Mouse (Mus musculus) spleen, adult 18-20 months (tissue): ENCODE measurements at regions not wholly inside any gene's neighbourhood (a gene's known extent, or its start where the extent isn't known, plus 50 kb on each side); places are given as distances from the start of the nearest gene placed in this dataset.

Experiments
- DNase-seq, 2 experiments: peaks; one replicate each; pipeline ENCODE4 v3.0.0; 2022; ENCODE audit warnings: mixed read lengths in 2 of 2

DNA sequence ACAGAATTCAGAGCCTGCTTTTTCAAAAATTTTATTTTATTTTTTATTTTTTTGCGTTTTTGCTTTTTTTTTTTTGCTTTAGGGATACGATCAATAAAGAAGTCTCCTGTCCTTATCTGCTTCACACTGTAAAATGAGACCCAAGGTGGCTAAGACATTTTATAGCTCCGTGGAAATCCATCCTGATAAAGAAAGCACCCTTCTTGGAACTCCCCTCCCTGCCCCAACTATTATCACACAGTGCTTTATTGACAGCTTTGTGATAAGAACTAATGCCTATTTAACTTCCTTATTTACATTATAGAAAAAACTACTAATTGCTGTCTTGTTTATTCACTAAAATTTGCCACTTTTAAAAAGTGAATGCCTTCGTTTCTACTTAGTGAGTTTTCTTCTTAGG, 179.0 kb upstream of the Dmrta1 start:
- DNase-seq: no peak

DNA sequence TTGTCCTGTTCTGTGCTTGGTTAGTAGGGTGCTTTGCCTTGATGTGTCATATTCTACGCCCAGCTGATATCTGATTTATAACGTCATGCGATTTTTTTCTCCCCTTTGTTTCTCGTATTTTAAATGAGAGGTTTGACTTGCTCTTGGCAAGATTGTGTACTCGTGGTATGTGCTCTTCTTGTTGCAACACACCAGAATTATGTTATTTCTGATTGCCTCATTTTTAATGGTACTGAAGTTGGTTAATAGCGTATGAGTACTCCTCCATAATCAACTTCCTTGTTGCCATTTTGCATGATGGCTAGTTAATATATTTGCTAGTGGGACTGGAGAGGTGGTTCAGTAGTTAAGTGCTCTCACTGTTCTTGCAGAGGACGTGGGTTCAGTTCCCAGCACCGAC, 180.1 kb upstream of the Cdkn2b start:
- no peak for DNase-seq

DNA sequence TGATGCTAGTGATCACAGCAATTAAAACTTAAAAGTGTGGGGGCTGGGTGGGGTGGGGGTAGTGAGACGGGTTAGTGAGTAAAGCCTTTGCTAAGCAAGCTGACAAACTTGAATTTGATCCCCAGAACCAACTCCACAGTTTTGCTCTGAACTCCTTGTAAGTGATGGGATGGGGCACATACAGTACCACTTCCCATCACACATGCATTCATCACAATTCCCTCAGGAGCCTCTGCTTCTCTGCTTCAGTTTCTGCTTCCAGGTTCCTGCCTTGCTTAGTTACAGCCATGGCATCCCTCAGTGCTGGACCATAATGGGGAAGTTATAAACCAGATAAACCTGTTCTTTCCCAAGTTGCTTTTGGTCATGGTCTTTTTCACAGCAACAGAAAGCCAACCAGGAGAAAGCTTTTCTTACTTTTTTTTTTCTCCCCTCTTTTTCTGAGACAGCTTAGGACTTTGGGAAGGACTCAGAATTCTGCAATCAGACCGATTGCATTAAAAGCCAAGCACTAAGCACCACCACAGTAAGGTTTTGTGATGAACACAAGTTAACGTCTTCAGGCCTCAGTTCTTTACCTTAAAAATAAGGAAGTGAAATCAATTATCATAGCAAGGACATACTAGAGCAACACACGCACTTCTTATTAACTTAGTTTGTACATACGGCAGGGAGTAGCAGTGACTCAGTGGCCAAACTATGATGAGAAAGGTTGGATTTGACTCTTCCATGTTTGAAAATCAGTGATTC, 176.8 kb upstream of the Cdkn2b start:
- no peak for DNase-seq

DNA sequence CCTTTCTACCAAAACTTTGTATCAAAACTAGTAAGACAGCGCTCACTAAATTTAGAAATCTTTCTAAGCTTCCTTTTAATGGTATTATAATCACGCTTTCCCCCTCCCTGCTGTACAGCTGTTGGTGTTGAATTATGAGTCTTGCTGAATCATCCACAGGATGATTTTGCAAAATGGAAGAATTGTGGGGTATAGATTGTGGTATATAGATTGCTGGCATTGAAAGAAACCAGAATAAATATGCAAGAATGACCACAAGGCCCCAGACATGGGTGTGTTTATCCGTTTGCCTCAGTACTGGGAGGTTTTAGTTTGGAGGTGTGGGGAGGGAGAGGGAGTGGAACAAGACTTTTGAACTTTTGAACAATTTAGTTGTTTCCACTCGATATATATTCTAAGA, 176.1 kb upstream of the Cdkn2b start:
- DNase-seq: no peak

DNA sequence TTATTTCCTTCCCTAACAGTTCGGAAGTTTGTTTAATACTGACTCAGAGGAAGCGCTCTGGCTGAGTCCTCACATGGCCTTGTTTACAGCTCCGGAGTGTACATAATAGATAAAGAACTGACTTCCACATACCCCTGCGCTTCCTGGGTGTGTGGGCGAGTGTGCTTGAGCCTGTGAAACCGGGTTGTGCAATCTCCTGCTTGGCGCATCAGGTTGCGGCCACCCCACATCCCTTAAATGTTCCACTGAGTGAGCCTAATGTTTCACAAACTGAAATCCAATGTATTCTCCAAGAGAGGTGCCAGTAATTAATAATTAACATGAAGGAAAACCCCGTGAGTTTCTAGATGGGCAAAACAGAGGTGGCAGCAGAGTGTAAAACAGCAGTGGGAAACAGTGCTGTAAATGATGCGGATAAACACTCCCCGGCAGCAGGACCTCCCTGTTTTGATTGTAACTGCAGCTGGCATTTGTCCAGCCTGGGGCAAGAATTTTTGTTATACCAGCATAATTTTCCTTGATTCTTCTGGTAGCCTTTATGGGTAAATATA, 175.2 kb upstream of the Cdkn2b start:
- no peak for DNase-seq

DNA sequence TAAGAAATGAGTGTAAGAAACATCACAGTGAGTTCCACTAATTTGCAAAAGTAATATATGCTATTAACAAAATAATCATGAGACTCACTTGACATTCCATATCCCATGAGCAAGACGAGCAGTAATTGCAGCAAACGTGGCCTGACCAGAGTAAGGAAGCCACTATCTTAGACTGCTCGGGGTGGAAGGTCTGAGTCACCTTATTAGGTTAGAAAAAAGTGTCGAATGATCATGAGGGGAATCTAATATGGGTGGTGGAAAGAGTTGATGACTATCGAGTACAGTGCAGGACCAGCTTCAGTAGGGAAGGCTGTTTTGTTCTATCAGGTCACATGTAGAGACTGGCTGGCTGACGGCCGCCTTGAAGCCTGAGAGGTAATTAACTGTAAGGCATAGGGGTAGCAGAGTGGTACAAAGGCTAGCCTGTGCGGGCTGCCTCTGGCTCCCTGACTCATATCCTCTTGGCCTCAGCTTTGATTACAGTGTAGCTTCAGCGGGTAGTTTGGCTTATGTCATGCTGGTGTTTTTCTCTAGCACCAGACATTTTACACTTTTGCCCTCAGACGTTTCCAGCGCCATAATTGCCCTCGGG, 167.9 kb upstream of the Cdkn2b start:
- no peak for DNase-seq

DNA sequence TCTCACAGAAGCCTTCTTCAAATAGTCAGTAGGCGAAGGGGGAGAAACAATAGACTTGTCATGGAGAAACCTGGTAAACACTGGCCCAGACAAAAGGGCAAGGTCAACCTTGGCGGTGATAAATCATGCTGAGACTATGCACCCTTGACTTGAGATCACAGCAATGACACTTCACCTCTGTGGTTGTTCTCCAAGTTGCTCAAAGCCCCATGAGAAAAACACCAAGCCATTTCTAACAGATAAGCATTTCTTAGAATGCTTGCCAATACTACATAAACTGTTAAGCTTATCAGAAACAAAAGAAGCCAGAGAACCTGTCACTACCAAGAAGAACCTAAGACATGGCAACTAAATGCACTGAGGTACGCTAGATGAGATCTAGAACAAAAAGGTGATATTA, 165.0 kb upstream of the Cdkn2b start:
- no peak for DNase-seq

DNA sequence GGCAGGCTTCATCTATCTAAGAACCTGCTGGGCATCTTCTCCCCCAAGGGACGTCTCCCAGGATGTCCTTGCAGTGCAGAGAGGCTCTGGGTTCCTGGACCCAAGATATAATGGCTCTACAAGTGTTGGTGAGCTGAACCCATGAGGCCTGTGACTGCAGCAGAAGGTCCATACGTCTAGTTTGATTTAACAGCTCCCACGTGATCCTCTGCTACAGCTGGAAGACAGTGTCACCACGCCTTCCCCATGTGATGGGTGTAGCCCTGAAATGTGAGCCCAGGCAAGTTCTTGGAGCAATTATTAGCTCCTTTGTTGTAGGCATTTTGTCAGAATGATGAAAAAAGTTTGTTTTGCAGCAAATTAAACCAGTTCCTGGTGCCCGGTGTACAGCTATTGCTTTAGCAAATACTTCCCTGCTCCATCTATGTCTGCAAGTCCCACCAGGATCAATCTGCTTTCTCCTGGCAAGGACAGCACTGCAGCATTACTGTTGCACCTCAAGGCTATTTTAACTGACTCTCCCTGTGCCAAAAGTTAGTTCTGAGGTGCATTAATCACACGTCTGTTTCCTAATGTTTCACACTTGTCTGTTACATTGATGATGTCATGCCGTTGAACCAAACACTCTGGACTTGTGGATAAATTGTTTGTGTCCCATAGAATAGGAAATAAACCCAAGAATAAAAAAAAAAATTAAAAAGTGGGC, 164.2 kb upstream of the Cdkn2b start:
- no peak for DNase-seq

DNA sequence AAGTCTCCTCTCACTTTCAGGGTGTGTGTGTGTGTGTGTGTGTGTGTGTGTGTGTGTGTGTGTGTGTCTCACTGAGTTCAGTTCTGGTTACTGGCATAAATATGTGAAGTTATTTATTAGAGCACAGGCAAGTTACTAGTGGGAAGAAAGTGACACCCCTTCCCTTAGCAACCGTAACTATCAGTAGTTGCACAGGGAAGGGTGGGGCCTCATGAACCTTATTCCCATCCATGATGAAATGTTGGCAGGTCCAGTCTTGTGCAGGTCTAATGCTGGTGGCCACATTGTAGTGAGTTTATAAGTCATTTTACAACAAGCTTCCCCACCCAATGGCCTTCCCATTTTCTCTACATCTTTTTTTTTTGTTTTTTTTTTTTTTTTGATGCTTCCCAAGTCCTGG, 160.6 kb upstream of the Cdkn2b start:
- no peak for DNase-seq

DNA sequence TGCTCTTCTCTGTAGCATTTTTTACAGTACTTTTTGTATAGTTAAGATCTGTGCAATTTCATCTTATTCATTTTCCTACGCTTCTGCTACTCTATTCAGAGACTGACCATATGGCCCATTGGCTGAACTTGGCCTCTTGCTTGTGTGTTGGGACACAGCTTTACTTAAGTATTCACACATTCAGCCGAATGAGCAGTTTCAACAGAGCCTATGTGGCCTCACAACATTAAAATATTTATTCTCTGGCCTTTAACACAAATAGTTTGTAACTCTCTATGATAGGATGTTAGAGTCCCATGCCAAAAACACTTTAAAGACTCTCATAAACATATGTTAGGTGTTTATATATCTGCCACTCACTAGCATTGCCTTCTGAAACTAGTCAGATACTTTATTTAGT, 159.9 kb upstream of the Cdkn2b start:
- DNase-seq: no peak

DNA sequence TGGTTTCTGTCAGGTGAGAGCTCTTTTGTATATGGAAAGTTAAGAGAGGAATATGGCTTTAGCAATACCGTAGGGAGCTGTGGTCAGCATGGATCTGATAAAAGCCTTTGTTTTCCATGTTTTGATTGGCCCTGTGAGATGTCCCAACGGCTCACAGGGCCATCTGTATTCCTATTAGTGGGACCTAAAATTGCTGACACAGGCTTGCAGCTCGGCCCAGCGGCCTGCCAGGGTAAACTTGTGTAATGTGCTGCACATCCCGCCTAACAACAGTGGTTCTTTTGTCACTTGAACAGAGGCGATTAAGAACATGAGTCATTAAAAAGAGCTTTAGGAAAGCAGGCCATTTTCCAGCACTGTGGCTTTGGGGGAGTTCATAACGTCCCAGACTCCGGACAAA, 159.0 kb upstream of the Cdkn2b start:
- no peak for DNase-seq

DNA sequence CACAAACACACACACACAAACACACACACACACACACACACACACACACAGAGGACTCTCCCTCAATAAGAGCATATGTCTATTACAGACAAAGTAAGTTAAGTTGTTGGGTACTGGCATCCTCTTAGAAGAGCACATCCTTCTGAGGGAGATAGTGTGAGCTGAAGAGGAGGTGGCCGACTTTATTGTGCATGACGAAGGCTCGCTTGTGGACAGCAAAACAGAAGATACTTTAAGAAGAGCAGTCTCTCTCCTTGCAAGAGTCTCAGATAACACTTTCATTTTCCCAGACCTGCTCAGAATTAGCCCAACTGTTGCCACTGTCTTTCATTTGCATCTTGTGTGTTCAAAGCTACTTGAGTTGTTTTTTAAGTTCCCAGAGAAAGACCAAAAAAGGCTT, 158.6 kb upstream of the Cdkn2b start:
- DNase-seq: no peak

DNA sequence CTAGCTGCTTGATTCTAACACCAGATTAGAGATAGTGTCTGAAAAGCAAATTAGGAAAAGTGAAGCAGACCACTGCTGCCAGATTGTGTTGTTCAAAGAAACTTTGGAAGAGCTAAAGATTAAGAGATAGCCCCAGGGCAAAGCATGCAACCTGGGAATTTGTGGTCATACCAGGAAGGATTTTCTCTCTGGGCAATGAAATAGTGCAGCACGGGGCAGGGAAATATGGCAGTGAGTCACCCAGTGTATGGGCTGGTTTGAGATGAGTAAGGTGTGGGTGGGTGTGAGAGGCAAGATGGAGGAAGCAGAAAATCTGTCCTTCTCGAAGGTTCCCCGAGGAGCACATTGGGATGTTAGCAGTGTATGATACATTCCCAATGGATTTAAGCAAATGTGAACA, 155.9 kb upstream of the Cdkn2b start:
- DNase-seq: no peak

DNA sequence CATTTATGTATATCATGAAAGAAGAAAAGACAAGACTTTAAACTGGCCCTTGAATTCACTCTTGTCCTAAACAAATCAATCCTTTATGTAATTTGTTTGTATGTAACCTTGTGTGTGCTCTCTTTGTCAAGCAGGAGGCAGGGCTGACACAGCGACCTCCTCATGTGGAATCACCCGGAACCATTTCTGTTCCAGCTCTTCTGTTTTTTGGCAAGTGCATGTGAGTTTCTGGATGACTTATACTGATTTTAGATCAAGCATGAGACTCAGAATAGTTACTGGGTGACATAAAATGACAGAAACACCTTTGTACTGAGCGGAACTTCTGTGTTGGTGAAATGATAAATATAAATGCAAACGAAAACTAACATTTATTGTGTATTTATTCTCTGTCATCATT, 152.3 kb upstream of the Cdkn2b start:
- no peak for DNase-seq

DNA sequence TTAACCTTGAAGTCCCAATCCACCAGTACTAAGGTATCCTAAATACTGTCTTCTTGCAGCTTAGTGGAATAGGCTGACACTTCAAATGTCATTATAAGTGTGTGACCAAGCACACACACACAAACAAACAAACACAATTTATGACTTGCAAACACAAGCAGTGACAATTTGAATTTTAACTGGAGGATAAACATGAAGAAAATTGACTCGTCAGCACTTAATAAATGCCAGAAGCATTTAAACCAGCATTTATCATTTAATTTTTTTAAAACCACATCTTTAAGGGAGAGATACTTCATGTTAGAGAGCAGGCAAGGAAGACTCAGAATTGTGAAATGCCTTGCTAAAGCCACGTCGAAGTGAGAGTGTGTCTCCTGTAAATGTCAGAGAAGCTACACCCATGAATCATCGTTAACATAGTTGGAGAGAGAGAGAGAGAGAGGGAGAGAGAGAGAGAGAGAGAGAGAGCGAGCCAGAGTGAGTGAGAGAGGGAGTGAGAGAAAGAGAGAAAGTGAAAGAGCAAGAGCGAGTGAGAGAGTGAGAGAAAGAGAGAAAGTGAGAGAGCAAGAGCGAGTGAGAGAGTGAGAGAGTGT, 149.4 kb upstream of the Cdkn2b start:
- DNase-seq: no peak

DNA sequence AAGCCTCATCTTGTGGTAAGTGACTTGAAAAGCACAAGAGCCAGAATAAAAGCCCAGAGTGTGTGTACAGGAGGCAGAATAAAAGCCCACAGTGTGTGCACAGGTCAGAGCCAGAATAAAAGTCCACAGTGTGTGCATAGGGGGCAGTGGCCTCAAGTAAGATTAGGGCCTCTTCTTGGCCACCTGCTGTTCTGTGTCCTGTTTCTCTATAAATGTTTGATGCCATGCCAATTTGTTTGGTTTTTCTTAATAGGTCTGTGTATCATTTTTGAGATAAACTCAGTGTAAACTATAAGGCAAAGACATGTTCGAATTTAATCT, 148.5 kb upstream of the Cdkn2b start:
- DNase-seq: no peak

DNA sequence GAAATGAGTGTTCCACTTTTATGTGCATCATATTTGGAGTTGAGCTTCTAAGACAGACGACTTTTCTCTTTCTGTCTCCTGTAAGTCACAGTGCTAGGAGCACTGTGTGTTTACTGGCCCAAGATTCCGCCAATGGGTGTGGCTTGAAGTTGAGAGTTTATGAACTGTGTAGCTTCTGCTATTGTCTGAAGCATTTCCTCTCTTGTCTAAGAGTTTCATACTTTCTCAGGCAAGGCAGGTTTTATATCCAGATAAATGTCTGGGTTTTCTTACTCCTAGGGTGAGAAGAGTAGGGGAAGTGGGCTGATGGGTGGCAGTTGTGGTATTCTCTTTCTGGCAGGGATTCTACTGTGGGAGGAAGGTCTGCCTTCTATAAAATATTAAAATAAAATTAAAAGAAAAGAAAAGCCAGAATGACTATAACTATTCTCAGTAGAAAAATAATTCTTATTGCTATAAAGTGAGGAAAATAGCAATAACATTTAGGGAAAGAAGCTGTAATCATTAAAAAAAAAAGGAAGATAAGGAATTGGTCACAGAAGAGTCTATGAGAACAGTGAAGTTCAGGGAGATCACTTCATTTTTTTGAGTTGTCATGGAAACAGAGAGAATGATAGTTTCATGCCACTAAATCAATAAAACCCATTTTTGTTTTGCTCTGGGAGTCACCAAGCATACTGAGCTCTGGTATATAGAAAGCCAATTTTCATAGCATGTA, 147.9 kb upstream of the Cdkn2b start:
- no peak for DNase-seq

DNA sequence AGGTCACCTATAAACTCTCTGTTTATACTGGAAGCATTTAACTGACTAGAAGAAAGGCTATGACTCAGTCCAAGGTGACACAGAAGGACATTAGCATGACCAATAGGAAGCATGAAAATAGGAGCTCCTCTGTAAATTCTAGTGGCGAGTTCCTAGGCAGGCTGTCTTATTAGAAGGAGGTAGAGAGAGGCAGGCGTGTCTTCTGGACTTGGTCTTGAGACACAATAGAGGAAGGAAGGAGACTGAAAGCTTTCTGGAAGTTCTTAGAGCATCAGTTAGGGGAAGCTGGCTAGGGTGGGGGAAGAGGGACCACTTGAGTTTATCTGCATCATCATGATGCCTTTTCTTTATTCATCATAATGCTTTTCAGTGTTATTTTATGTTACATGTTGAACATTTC, 147.0 kb upstream of the Cdkn2b start:
- no peak for DNase-seq

DNA sequence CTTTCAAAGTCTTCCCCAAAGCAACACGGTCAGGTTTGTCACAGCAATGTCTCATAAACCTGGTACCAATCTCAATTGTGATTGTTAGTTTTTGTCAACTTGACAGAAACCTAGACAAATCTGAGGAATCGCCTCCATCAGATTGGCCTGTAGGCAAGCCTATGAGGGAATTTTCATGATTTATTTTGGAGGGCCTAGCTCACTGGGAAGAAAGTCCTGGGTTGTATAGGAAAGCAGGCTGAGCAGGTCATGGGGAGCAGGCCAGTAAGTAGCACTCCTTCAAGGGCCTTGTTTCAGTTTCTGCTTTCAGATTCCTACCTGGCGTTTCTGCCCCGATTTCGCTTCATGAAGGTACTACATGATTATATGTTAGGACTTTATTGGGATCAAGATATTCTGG, 144.1 kb upstream of the Cdkn2b start:
- DNase-seq: no peak

DNA sequence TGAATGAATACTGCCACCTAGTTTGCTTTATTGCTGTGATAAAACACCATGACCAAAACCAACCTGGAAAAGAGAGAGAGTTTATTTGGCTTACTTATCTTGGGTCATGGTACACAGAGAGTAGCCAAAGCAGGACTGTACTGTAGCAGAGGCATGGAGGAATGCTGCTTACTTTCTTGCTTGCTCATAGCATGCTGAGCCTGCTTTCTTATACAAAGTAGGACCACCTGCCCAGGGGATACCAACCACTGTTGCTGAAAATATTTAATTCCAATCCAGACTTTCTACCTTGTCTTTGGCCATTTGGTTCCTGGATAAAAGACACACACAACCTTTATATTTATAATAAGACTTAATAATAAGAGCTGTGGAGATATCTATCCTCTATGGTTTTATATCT, 142.2 kb upstream of the Cdkn2b start:
- DNase-seq: no peak

DNA sequence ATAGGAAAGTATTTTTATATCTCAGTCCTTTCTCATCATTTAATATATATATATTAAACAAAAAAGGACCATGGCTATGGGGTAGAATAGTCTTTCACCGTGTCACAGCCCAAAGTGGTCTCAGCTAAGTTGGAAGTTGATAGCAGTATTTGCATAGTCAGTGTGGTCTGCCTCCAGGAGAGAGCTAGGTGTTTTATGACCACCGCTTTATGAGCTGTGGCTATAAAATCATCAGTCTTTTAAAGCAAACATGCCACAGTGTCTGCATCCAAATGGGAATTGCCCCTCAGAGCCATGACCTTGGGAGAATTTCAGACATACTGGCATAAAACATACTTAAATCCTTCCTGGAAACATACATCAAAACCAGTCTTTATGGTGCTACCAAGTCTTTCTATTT, 140.9 kb upstream of the Cdkn2b start:
- no peak for DNase-seq

DNA sequence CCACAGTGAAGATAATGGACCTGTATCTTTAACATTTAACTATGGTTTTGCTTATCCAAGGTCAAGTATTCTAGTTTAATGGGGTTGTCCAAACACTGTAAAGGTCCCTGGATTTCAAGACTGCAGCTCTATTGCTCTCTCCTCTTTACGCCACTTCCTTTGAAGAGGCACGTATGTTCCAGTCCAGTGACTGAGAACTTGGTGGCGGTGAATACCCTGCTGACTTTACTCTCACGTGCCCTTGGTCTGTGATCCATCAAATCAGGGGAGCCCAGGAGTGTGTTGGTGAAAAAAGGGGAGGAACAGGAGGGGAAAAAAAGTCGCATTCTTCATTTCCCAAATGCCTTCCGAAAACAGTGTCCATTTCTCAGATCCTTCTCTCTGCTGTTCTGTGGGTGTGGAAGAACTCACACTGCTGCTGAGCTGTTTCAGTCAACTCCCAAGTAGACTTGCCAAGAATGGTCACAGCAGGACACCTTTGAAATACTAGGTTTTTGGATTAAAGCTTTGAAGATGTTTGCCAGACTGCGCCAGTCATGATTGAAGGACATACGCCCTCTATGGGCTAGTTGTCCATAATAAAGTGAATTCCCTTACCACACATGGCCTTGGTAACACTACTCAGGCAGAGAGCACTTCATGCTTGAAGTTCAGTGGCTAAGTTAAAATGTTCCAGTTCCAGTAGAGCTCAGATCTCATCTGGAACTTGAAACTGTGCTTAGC, 136.1 kb upstream of the Cdkn2b start:
- no peak for DNase-seq
